ENCODE assay signal across 7 mouse cellular contexts in the genomic region with DNA sequence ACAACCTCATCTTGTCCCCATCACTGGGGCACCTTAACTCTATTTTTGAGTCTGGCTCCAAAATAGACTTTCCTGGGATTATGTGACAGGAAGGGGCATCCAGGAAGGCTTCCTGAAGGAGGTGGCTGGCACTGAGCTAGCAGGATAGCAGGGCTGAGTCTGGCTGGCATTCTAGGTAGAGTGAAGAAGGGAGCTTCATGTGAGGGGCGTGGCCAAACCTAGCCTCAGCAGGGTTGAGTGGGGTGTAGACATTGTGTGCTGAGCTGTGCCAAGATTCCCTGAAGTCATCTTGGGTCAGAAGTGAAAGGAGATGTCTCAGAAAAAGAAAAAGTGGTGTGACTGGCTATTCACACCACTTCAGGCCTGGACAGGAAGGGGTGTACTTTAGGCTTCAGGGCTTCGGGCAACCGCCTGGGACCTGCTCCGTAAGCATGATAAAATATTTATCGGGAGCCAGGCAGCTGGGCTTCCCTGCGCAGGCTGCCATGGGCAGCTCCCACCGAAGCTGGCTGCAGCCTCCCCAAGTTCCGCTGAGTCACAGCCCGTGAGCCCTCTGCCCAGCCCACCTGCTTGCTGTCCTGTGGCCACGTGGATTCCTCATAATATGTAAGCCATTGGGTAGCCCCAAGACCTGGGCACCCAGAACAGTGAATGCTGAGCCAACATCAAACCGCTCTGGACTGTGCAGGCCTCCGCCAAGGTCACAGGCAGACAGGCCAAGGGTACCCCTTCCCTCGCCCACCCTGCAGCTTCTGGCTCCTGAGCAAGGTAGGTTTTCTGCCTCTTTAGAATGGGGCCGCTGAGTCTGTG. TPM values are rescaled to one million over a fixed set of nuclear protein-coding genes. Genes with fewer than 3 reads are reported as not detected.
DNase-seq lines count a peak whose midpoint lies in the region; ATAC-seq and TF ChIP-seq lines count a peak whose summit lies in the region.

A gene (plus strand): TSS at position 683 of the 810 bp plus-strand sequence.

- H3K27me3 ChIP-seq in lung, embryonic 14.5 days (ENCODE audit: insufficient read depth, low read length): no peaks in the 10 kb centered on the region
- peaks cover 31% of the 10 kb centered on the region for H3K27me3 ChIP-seq in hindbrain, embryonic 10.5 days (ENCODE audit: insufficient read depth, poor library complexity, severe bottlenecking)
- H3K27me3 ChIP-seq in midbrain, embryonic 16.5 days (ENCODE audit: control insufficient read depth, insufficient read depth, low read depth, low read length): no peaks in the 10 kb centered on the region

- H3K36me3 ChIP-seq in lung, embryonic 14.5 days (ENCODE audit: insufficient read depth): no peaks in the 10 kb centered on the region
- H3K36me3 ChIP-seq in hindbrain, embryonic 10.5 days: no peaks in the 10 kb centered on the region
- no peaks in the 10 kb centered on the region for H3K36me3 ChIP-seq in midbrain, embryonic 16.5 days (ENCODE audit: control insufficient read depth, insufficient read depth, low read length)

- no peak within 1 kb of the TSS for H3K9ac ChIP-seq in lung, embryonic 14.5 days
- no peak within 1 kb of the TSS for H3K9ac ChIP-seq in midbrain, embryonic 16.5 days (ENCODE audit: low read depth, low read length)

- no peak within 1 kb of the TSS for H3K27ac ChIP-seq in lung, embryonic 14.5 days (ENCODE audit: low read depth)
- no peak within 1 kb of the TSS for H3K27ac ChIP-seq in hindbrain, embryonic 10.5 days
- no peak within 1 kb of the TSS for H3K27ac ChIP-seq in midbrain, embryonic 16.5 days (ENCODE audit: low read length)

- no peak for DNase-seq in lung, embryonic 14.5 days
- no peak for DNase-seq in lung, postnatal 4 days
- no peak for DNase-seq in hindbrain, embryonic 10.5 days (ENCODE audit: low spot score)
- DNase-seq in kidney, postnatal 25 days: peak; percentile 73 to 92
- no peak for DNase-seq in right cerebral cortex, postnatal 36 days (ENCODE audit: low spot score in 2 of 2)

- 58% methylated on average over 14 of the region's 14 CpGs for WGBS in lung, embryonic 14.5 days
- 84% methylated on average over 14 of the region's 14 CpGs for WGBS in hindbrain, embryonic 10.5 days
- WGBS in midbrain, embryonic 16.5 days: 69% methylated on average over 14 of the region's 14 CpGs

- H3K4me2 ChIP-seq in lung, embryonic 14.5 days: no peak within 1 kb of the TSS
- no peak within 1 kb of the TSS for H3K4me2 ChIP-seq in midbrain, embryonic 16.5 days (ENCODE audit: low read length)

- no peak for TF ChIP-seq CTCF in lung, embryonic 14.5 days (IDR thresholded peaks at IDR 0.05; ENCODE audit: low read depth)

- H3K4me1 ChIP-seq in lung, embryonic 14.5 days (ENCODE audit: insufficient read depth): no peaks in the 10 kb centered on the region
- H3K4me1 ChIP-seq in hindbrain, embryonic 10.5 days (replicated peaks): peaks cover 35% of the 10 kb centered on the region
- H3K4me1 ChIP-seq in midbrain, embryonic 16.5 days (ENCODE audit: control insufficient read depth, insufficient read depth, low read length): peaks cover 12% of the 10 kb centered on the region

- ATAC-seq in lung, embryonic 14.5 days (ENCODE audit: insufficient read depth): no peak
- ATAC-seq in midbrain, embryonic 16.5 days: no peak
- ATAC-seq in erythroid progenitor cell, adult 5-6 weeks (replicated peaks; ENCODE audit: low FRiP score, poor library complexity, severe bottlenecking): no peak

- no peaks in the 10 kb centered on the region for H3K9me3 ChIP-seq in lung, embryonic 14.5 days (ENCODE audit: low read depth, low read length)
- H3K9me3 ChIP-seq in hindbrain, embryonic 10.5 days: no peaks in the 10 kb centered on the region
- H3K9me3 ChIP-seq in midbrain, embryonic 16.5 days (replicated peaks; ENCODE audit: control insufficient read depth, low read length, poor library complexity, severe bottlenecking): no peaks in the 10 kb centered on the region

- no peak within 1 kb of the TSS for H3K4me3 ChIP-seq in lung, embryonic 14.5 days (ENCODE audit: low read depth, low read length)
- no peak within 1 kb of the TSS for H3K4me3 ChIP-seq in hindbrain, embryonic 10.5 days
- H3K4me3 ChIP-seq in midbrain, embryonic 16.5 days (ENCODE audit: low read depth, low read length): no peak within 1 kb of the TSS

RNA-seq across cellular contexts. Expression of the gene that starts here (rescaled TPM):
- 24.5 and 27.8 TPM in 2 replicates for polyA plus RNA-seq in lung, embryonic 14.5 days (2014; fragmentation: Nextera tagmentation; extraction: Ambion mirVana)
- 17.9 and 20.4 TPM in 2 replicates for polyA plus RNA-seq in hindbrain, embryonic 10.5 days (2016; fragmentation: Nextera tagmentation; extraction: Ambion mirVana)
- polyA plus RNA-seq in midbrain, embryonic 16.5 days (2015; fragmentation: Nextera tagmentation; extraction: Ambion mirVana): 28.1 and 30.8 TPM in 2 replicates
- total RNA-seq in erythroid progenitor cell, adult 5-6 weeks (2015; ENCODE audit: low replicate concordance): 5.4 TPM in 1 of 2 replicates, not detected in the other
- 0.39 TPM in 1 of 2 replicates, not detected in the other for total RNA-seq in erythroid progenitor cell, adult 5-6 weeks (2017; ENCODE audit: low replicate concordance)

Comparison
In these comparisons a context has a peak if more than half of its experiments do, and no peak if none do; other contexts are left out.
1. DNase-seq: peak in kidney, postnatal 25 days (2 of 2); none in lung, embryonic 14.5 days (single experiment), lung, postnatal 4 days (0 of 2), hindbrain, embryonic 10.5 days (single experiment) and right cerebral cortex, postnatal 36 days (0 of 2).